Mouse (Mus musculus) hindbrain, embryonic 14.5 days (tissue): ENCODE data around the gene Zfp28. TPM values are rescaled to one million over a fixed set of nuclear protein-coding genes. Genes with fewer than 3 reads are reported as not detected.

Experiments used
- ATAC-seq: fragments of 200-750 bp; cut with Nextera tagmentation; 2 replicates; pipeline ENCODE4 v1.8.0; 2017; ENCODE audit warnings: moderate number of reproducible peaks, mild to moderate bottlenecking, moderate TSS enrichment, moderate library complexity; ENCODE audit not compliant: low FRiP score
- DNase-seq: peaks from one replicate; pipeline ENCODE4 v3.0.0-alpha.2; 2015; ENCODE audit warnings: low spot score
- H3K27ac ChIP-seq: fragments of 300-500 bp; sonication (generic); 2 replicates; pipeline ENCODE4 v1.5.1; 2014; ENCODE audit warnings: mild to moderate bottlenecking, moderate library complexity
- H3K27me3 ChIP-seq: fragments of 300-500 bp; sonication (generic); 2 replicates; pipeline ENCODE4 v1.6.1; 2014; ENCODE audit warnings: mild to moderate bottlenecking, low read length, mixed read lengths; ENCODE audit not compliant: control insufficient read depth, insufficient read depth
- H3K36me3 ChIP-seq: fragments of 300-500 bp; sonication (generic); replicated peaks from 2 replicates; pipeline ENCODE4 v1.6.1; 2014; ENCODE audit not compliant: control insufficient read depth, insufficient read depth
- H3K4me1 ChIP-seq: fragments of 300-500 bp; sonication (generic); replicated peaks from 2 replicates; pipeline ENCODE4 v1.6.1; 2014; ENCODE audit warnings: antibody characterized with exemption, low read length, mixed read lengths; ENCODE audit not compliant: control insufficient read depth, insufficient read depth
- H3K4me2 ChIP-seq: fragments of 300-500 bp; sonication (generic); replicated peaks from 2 replicates; pipeline ENCODE4 v1.6.1; 2014; ENCODE audit warnings: mild to moderate bottlenecking, moderate library complexity
- H3K4me3 ChIP-seq: fragments of 300-500 bp; sonication (generic); replicated peaks from 2 replicates; pipeline ENCODE4 v1.5.1; 2014; ENCODE audit warnings: mild to moderate bottlenecking, low read length
- H3K9ac ChIP-seq: fragments of 300-500 bp; sonication (generic); 2 replicates; pipeline ENCODE4 v1.6.1; 2014
- H3K9me3 ChIP-seq: fragments of 300-500 bp; sonication (generic); 2 replicates; pipeline ENCODE4 v1.6.1; 2016; ENCODE audit warnings: low read length; ENCODE audit not compliant: control insufficient read depth
- WGBS: fragments of 180-500 bp; shearing (Covaris S2); extraction: QIAGEN DNeasy Blood & Tissue Kit; methylation state at CpG from one replicate; pipeline ENCODE4 v1.1.7; 2014; 5-methylcytosine and 5-hydroxymethylcytosine counted together
- polyA plus RNA-seq: library from polyadenylated mRNA; unstranded; fragments of >200 nt; fragmentation: Nextera tagmentation; extraction: Ambion mirVana; gene quantifications from 2 replicates; pipeline ENCODE4 v1.2.1, GENCODE M21; 2014

Gene Zfp28
- polyA plus RNA-seq, 1 experiment from 2014 or later = 16.0 TPM

DNA sequence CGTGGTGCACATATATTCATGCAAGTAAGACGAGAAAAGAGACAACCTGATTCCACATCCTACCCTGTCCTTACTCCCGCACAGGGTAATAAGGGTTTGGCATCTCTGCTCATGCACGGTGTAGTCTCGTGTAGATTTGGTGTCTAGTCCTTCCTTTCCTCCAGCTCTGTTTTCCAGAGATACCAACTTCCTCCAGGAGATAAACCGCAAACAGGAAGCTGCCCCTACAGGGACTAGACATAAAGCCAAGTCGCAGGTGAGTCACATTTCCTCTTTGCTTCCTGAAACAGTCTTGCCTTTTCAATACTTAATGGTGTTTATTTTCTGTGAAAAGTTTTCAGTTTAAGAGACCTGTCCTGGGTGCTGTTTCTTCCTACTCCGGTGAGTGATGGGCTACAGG is 916 bp downstream of the Zfp28 start:
- H3K4me2 ChIP-seq = peak overlapping the region; percentile 82
- H3K4me3 ChIP-seq = peak overlapping the region; percentile 65
- H3K36me3 ChIP-seq = peaks cover 10% of the 10 kb centered on the region
- no peak overlapping the region for H3K27ac ChIP-seq
- H3K9ac ChIP-seq = peak overlapping the region; percentile 79; the same call in 1 of the 2 replicates
- DNase-seq (no peak), ATAC-seq (peak; percentile 0; the same call in 1 of the 2 replicates)
- no peaks in the 10 kb centered on the region for H3K27me3 ChIP-seq
- 74% methylated on average over 8 of the region's 8 CpGs for WGBS
- H3K9me3 ChIP-seq = no peaks in the 10 kb centered on the region
- peaks cover 17% of the 10 kb centered on the region; the same call in 1 of the 2 replicates for H3K4me1 ChIP-seq

DNA sequence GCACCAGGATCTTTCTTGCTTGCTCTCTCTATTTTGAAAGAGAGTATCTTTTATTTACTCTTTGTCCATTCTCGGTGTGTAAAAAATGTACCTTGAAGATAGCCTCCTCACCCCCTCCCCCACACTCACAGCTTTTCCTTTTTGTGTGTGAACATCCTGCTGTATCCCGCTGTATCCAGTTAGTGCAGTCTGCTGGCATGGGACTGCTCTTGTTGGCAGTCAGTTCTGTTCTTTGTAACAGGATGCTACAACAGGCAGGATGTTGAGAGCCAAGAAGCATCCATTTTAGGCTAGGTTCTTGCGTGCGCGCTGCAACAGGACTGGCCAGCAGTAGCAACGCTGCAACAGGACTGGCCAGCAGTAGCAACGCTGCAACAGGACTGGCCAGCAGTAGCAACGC is 3.9 kb downstream of the Zfp28 start:
- Histone ChIP-seq H3K27ac (no peak overlapping the region), H3K36me3 (peaks cover 39% of the 10 kb centered on the region), H3K4me1 (peaks cover 17% of the 10 kb centered on the region; the same call in 1 of the 2 replicates), H3K9me3 (no peaks in the 10 kb centered on the region), H3K27me3 (no peaks in the 10 kb centered on the region), H3K4me2 (no peak overlapping the region), H3K4me3 (no peak overlapping the region), H3K9ac (no peak overlapping the region)
- DNase-seq (no peak), ATAC-seq (no peak)
- 95% methylated on average over 8 of the region's 8 CpGs for WGBS

DNA sequence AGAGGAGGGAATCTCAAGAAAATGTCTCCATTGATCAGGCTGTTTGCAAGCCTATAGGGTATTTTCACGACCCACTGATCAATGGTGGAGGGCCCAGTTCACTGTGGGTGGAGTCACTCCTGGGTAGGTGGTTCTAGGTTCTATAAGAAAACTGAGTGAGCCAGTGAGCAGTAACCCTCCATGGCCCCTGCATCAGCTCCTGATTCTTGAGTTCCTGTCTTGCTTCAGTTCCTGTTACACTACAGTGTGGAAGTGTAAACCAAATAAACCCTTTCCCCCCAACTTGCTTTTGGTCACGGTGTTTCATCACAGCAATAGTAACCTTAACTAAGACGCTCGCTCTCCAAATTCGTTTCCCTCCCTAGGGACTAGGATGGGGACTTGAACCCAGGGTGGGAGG is 5.9 kb downstream of the Zfp28 start:
- H3K4me2 ChIP-seq = no peak overlapping the region
- DNase-seq (no peak), ATAC-seq (no peak)
- peaks cover 6% of the 10 kb centered on the region; the same call in 1 of the 2 replicates for H3K4me1 ChIP-seq
- H3K4me3 ChIP-seq = no peak overlapping the region
- no peaks in the 10 kb centered on the region for H3K27me3 ChIP-seq
- no peaks in the 10 kb centered on the region for H3K9me3 ChIP-seq
- 88% methylated on average over 5 of the region's 5 CpGs for WGBS
- no peak overlapping the region for H3K9ac ChIP-seq
- peaks cover 59% of the 10 kb centered on the region for H3K36me3 ChIP-seq
- H3K27ac ChIP-seq = no peak overlapping the region

DNA sequence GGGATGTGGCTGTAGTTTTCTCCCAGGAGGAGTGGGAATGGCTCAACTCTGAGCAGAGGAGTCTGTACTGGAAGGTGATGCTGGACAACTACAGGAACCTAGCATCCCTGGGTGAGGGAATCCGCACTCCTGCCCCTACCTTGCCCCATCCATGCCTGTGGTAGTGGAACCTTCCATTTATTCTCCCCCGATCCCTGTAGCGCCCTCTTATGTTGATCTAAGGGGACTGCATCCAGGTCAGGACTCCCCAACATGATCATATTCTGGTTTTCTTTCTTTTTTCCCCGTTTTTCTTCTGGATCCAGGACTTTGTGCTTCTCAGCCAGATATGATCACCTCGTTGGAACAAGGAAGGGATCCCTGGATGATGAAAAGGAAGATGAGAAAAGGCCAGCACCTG is 6.4 kb downstream of the Zfp28 start:
- Histone ChIP-seq H3K36me3 (peaks cover 64% of the 10 kb centered on the region), H3K4me3 (no peak overlapping the region), H3K27me3 (no peaks in the 10 kb centered on the region), H3K9ac (no peak overlapping the region), H3K4me1 (0 out of 2 replicates have a peak, but pooled peaks cover 1% of the 10 kb centered on the region), H3K27ac (no peak overlapping the region), H3K4me2 (no peak overlapping the region), H3K9me3 (no peaks in the 10 kb centered on the region)
- ATAC-seq = no peak
- 67% methylated on average over 5 of the region's 5 CpGs for WGBS
- DNase-seq = no peak

DNA sequence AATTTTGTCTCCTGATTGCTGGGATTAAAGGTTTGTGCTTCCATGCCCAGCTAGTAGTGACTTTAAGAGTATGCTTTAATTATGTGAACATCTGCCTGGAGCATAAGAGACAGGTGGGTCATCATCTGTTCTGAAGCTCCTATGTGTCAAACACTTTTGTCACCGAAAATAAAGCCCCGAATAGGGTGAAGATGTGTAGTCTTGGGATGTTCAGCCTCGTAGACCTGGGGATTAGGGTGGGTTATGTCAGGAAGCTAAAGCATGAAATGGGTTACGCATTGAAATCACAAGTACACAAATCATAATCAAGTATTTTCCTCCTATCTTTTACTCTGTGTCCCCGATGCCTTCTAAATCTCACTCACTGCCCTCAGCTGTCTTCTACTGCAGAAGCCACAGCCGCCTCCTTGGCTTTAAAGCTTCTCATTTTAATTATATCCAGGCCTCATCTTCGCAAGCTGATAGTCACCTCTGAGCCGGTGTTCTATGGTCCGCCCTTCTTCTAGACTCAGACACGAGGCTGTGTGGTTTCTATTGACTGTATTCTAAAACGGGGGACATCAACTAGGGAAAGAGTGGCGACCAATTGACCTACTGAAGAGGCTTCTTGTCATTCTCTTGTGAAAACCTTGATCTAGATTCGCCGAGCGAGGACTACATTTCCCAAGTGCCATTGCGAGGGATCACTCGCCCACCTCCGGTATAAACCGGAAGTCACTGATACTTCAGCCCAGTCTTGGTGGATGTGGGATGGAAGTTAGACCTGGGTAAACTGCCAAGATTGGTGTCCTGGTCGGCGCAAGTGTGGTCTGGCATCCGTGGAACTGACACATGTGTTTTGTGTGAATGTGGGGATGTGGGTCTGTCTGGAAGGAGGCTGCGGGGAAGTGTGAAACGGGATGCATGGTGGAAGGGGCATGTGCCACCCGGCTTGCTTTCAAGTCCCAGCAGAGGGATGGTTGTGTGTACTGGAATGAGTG is 15.2 kb downstream of the Zfp28 start, which contains the start of gene Smim17:
Gene Smim17 (plus strand): TSS at position 720 of the 980 bp plus-strand sequence.
- WGBS = 29% methylated on average over 25 of the region's 25 CpGs
- ATAC-seq = peak; percentile 91
- Histone ChIP-seq H3K4me3 (peak within 1 kb of the TSS; percentile 40), H3K27ac (no peak within 1 kb of the TSS), H3K4me1 (peaks cover 8% of the 10 kb centered on the region), H3K27me3 (no peaks in the 10 kb centered on the region), H3K9me3 (no peaks in the 10 kb centered on the region), H3K36me3 (peaks cover 31% of the 10 kb centered on the region), H3K4me2 (peak within 1 kb of the TSS; percentile 66), H3K9ac (peak within 1 kb of the TSS; percentile 55)
- peak; percentile 79 for DNase-seq

DNA sequence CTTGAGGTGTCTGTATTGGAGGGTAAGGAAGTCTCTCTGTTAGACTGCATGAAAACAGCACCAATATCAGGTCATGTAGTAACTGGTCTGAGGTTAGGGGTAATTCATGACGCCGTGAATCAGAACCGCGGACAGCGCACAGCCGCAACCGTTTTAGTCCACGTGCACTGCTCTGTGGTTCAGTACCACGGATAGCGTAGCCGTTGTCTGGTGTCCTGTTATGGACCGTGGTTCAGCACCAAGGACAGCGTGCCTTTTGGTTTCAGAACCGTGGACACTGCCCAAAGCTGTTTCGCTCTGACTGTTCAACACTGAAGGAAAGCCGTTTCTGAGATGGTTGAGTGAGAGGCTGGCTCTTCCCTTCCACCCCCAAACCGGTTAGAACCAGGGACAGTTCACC is 26.9 kb downstream of the Zfp28 start, which contains the start of gene Gm20715:
Gene Gm20715 (plus strand): TSS at position 235 of the 400 bp plus-strand sequence.
- H3K27ac ChIP-seq = no peak within 1 kb of the TSS
- H3K4me1 ChIP-seq = no peaks in the 10 kb centered on the region
- H3K27me3 ChIP-seq = no peaks in the 10 kb centered on the region
- WGBS = 3% methylated on average over 17 of the region's 17 CpGs
- ATAC-seq (peak; percentile 49; the same call in 1 of the 2 replicates), DNase-seq (peak; percentile 84)
- H3K4me2 ChIP-seq = no peak within 1 kb of the TSS
- no peaks in the 10 kb centered on the region for H3K36me3 ChIP-seq
- H3K4me3 ChIP-seq = no peak within 1 kb of the TSS
- no peak within 1 kb of the TSS for H3K9ac ChIP-seq
- no peaks in the 10 kb centered on the region for H3K9me3 ChIP-seq

DNA sequence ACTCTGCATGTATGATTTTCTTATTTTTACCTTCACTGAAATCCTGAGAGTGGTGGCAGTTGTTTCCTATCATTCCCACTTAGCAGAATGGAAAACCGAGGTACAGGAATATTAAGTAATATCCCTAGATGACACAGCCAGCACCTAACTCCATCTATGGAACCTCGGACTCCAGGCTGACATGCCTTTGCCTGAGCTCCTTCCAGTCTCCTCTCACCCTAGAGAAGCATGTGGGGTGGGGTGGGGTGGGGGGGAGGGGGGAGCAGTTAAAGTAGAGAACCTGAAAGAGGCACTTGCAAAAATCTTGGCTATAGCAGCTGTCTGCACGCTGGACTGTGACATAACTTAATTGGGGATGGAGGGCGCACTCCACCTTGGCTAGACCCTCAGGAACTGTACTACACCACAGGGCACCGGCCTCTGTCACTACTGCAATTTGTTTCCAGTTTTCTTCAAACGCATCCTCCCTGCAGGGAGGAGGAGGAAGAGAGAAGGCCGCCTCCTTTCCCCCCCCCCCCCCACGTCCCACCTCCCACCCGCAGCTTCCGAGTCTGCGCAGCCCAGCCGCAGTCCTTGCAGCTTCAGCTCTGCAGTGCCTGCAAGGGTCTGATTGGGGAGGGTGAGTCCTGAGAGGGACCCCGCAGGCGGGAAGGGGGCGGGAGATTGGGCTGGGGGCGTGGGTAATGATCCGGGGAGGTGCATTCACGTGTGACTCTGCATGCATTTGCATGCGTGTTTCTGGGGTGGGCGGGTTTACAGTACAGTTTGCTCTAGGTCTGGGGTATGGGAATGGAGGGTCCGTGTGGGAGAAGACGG is 31.7 kb downstream of the Zfp28 start:
- H3K9me3 ChIP-seq = no peaks in the 10 kb centered on the region
- H3K4me2 ChIP-seq = peak overlapping the region; percentile 56
- peak overlapping the region; percentile 60 for H3K9ac ChIP-seq
- no peaks in the 10 kb centered on the region; the same call in 1 of the 2 replicates for H3K27me3 ChIP-seq
- 4% methylated on average over 19 of the region's 22 CpGs for WGBS
- no peak overlapping the region for H3K27ac ChIP-seq
- ATAC-seq = peak; percentile 94
- peak overlapping the region; percentile 39 for H3K4me3 ChIP-seq
- peak; percentile 40 for DNase-seq
- H3K36me3 ChIP-seq = no peaks in the 10 kb centered on the region
- H3K4me1 ChIP-seq = no peaks in the 10 kb centered on the region

DNA sequence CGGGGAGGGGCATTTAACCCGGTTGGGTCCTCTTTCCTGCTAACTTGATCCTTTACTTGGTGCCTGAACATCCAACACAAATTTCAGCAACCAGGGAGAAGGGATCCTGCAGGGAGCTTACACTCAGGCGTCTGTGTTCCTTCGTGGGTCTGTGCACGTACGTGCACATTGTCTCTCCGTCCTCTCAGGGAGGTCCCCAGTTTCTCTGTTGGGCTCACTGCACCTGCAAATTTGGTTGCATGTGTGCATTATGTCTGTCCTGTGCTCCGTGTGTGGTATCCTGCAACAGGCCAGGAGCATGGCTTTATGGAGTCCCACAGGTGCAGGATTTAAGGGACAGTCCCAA is 32.3 kb downstream of the Zfp28 start:
- peak overlapping the region; percentile 56 for H3K4me2 ChIP-seq
- H3K4me1 ChIP-seq = no peaks in the 10 kb centered on the region
- H3K9ac ChIP-seq = peak overlapping the region; percentile 60
- no peak overlapping the region for H3K27ac ChIP-seq
- no peaks in the 10 kb centered on the region for H3K9me3 ChIP-seq
- H3K36me3 ChIP-seq = no peaks in the 10 kb centered on the region
- peak overlapping the region; percentile 39 for H3K4me3 ChIP-seq
- DNase-seq = no peak
- H3K27me3 ChIP-seq = no peaks in the 10 kb centered on the region; the same call in 1 of the 2 replicates
- no peak; the same call in none of the 2 replicates for ATAC-seq
- 3% methylated on average over 8 of the region's 8 CpGs for WGBS

DNA sequence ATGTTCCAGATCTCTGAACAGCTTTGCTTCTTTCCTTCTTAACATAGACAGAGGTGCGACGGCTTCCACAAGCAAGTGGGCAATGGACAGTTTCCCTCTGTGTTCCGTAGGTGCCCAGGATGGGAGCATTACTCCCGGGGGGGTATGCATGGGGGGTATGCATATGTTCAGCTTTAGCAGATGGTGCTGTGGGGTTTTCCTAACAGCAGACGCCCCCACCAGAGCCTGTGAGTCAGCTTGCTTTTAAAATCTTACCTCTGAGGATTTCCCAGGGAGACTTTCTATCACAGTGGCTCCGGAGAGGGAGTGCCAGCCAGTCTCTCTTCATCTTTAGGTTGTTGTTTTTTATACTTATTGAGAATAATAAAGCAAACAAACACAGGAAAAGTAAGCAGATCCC is 36.8 kb downstream of the Zfp28 start:
- Histone ChIP-seq H3K4me2 (no peak overlapping the region), H3K4me3 (no peak overlapping the region), H3K36me3 (no peaks in the 10 kb centered on the region), H3K27me3 (no peaks in the 10 kb centered on the region; the same call in 1 of the 2 replicates), H3K4me1 (no peaks in the 10 kb centered on the region), H3K9ac (no peak overlapping the region), H3K27ac (no peak overlapping the region), H3K9me3 (no peaks in the 10 kb centered on the region)
- 74% methylated on average over 6 of the region's 6 CpGs for whole genome bisulfite sequencing
- DNase-seq (no peak), ATAC-seq (no peak)
